Mouse (Mus musculus): ENCODE results near the gene Cpm.
A peak's percentile ranks its signal among the peaks of the same experiment; 100 is the strongest.
"Not testable (repeated sequence)": the region's sequence is repeated elsewhere in the genome, so short reads cannot be mapped to it uniquely, and the experiment has no call there.

Cpm gene

GRCm38 (mm10) chr10:117691389-117691968 is 62.2 kb downstream of the Cpm start:
- no peak for DNase-seq

DNA sequence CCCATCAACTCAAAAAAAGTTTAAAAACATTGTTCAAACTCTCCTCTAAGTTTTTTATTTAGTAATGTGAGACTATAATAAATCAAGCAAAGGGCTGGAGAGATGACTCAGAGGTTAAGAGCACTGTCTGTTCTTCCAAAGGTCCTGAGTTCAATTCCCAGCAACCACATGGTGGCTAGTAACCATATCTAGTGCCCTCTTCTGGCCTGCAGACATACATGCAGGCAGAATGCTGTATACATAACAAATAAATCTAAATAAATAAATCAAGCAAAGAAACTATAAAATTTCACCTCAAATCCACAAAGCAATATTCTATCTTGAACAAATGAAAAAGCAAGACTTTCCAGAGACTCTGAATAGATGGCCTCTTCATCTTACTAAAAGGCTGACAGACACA is 62.9 kb downstream of the Cpm start:
- no peak for DNase-seq

- no peak for DNase-seq
Observed at GRCm38 (mm10) chr10:117692953-117693352, 63.7 kb downstream of the Cpm start.

DNA sequence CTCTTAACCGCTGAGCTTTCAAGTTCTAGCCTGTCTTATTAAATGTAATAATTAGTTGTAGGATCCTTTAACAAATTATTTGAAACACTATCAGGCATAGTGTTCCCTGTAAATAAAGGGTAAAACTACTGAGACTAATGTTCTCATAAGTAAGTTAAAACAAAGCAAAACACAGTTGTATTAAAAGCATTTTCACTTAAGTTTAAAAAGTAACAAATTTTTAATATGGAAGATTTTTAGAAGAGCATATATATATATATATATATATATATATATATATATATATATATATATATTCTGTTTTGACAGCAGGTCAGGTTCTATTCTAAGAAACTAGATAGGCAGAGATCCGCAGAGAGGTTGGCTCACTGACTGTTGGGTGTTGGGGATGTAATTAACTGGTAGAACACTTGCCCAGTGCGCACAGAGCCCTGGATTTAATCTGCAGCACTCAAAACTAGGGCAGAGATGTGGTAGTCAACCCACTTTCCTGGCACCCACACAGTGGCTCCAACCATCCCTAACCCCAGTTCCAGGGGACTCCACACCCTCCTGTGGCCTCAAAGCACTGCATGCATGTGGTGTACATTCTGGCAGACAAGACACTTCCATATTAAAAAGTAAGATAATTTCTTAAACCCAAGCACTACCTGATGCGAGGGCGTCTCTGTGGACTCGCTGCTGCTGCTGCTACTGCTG is 65.1 kb downstream of the Cpm start:
- no peak for DNase-seq

DNA sequence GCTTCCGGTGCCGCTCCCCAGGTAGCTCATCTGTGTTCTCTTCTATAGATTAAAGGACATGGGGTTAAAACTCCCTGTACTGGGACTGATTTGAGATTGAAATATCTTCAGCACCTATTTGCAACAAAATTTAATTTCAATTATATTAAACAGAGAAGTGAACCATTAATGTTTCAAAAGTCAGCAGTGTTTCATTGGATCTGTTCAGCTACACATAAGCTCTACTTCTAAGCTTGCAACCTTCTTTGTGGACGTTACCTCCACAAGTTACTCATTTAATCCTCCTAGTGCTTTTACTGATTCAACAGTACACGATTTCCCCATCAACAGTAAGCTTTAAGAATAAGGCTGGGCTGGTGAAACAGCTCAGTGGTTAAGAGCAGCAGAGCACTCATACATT is 65.7 kb downstream of the Cpm start:
- no peak for DNase-seq

- DNase-seq, result no peak
Observed at GRCm38 (mm10) chr10:117695605-117696004, 66.3 kb downstream of the Cpm start.

DNA sequence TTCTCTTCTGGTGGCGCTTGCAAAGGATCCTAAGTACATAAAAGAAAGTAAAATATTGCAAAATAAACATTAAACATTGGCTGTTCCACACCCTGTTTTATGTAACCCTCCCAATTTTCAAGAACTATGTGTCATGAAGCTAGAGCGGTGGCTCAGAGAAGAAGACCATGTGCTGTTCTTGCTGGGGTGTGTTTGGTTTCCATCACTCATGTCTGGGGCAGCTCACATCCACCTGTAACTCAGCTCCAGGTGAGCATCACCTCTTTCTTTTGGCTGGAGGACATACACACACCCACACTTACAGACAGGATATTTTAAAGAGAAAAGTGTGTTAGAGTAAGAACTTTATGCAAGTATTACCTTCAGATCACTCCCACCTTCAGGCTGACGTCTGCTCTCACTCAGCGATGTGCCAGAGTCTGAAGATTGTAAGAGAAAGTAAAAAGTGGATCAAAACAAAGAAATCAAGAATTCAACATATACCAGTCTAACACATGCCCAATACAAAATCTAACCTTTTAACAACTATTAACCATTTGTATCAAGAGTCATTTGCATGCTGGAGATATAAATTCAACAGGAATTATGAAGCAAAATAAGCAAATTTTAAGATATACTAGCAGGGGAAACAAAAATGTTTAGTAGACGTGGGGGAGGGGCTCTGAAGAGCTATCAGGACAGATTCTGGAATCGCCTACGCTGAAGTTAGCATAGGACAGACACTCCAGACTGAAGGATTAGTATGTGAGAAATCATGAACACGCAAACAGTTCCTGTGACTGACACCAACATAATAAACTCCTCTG is 66.9 kb downstream of the Cpm start:
- no peak for DNase-seq

- no peak for DNase-seq
Observed at GRCm38 (mm10) chr10:117696827-117697560, 67.7 kb downstream of the Cpm start.

DNA sequence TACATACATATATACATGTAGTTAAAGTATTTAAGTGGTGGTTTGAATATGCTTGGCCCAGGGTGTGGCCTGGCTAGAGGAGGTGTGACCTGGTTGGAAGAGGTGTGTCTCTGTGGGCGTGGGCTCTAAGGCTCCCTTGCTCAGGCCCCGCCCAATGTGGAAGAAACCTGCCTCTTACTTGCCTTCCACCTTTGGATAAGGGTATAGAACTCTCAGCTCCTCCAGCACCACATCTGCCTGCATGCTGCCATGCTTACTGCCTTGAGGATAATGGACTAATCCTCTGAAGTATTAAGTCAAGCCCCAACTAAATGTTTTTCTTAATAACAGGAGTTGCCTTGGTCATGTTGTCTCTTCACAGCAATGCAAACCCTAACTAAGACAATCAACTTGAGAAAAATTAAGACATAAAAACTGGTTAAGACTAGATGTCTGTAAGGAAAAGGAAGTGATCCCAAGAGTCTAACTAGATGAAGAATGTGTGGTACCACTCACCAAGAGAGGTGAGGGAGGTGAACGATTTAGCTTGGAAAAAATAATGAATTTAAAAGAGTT is 68.3 kb downstream of the Cpm start:
- DNase-seq, result no peak

DNA sequence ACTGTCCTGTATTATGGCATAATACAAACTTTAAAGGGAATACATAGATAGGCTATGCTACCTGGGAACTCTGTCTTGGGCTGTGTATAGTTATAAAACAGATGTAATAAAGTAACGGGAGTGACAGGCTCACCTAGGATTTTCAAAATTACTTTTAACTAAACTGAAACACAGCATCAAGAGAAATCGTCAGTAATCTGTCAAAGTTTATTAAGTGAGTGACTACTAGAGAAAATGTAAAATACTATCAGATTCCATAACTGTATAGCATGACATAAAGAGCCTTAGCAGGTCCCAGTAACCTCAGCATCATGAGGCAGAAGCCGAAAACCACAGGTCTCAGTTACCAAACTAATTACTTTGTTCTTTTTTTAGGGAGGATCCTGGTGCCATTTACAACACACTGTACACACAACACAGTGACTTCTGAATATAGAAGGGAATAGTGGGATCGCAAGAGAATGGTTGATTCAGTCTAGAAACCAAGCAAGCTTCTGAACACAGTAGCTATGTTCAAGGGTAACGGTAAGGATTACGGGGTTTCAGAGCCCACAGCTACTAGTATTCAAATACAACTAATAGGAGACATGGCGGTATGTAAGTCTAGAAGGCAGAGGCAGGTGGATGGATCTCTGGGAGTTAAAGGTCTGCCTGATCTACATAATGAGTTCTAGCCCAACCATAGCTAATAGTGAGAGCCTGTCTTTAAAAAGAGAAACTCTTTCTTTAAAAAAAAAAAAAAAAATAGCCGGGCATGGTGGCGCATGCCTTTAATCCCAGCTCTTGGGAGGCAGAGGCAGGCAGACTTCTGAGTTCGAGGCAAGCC is 69.2 kb downstream of the Cpm start:
- DNase-seq, result no peak

GRCm38 (mm10) chr10:117699914-117700313 is 70.6 kb downstream of the Cpm start:
- no peak for DNase-seq

- DNase-seq, result no peak
Observed at GRCm38 (mm10) chr10:117700450-117700849, 71.2 kb downstream of the Cpm start.

DNA sequence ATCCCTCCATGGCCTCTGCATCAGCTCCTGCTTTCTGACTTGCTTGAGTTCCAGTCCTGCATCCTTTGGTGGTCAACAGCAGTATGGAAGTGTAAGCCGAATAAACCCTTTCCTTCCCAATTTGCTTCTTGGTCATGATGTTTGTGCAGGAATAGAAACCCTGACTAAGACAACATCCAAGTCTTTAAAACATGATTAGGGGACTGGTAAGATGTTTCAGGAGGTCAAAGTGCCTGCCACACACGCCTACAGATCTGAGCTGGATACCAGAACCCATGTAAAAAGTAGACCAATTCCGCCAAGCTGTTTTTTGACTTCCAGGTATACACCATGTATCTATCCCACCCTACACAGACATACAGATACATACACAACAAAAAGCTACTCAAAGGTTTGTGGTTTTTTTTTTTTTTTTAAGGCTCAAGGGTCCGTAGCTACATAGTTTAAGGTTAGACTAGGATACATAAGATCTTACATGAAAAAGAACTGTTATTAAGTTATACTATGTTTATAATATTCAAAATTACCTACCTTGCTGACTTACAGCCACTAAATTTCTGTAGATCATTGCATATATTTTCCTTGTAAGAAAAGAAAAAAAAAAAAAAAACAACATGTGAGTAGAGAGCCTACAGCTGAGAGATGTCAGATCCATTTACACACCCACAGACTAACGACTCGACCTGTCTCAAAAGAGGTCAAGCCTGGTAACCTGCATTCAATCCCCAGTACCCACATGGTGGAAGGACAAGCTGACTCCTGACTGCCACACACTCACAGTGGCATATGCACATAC is 71.9 kb downstream of the Cpm start:
- no peak for DNase-seq

DNA sequence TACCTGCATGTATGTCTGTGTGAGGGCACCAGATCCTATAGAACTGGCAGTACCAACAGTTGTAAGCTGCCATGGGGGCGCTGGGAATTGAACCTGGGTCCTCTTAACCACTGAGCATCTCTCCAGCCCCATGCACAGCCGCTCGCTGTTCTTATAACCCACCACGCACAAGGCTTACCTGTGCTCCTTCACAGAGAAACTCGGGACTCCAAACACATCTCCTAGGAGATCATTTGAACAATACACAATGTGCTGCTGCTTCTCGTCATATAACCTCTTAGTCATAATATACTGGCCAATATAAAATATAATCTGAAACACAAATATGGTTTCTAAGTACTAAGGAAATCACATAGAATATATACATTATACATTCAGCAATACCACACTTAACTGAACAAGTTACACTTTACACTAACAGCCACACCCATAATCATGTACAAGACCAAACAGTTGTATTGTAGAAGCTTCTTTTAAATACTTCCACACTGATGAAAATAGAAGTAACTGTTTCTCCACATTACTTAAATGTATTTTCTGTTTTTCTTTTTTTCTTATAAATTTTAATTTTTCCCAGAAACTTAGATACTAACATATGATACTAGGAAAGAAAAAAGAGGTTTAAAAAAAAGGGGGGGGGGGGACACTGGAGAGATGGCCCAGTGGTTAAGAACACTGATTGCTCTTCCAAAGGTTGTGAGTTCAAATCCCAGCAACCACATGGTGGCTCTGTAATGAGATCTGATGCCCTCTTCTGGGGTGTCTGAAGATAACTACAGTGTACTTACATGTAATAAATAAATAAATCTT is 72.9 kb downstream of the Cpm start:
- no peak for DNase-seq

GRCm38 (mm10) chr10:117703506-117703905 is 74.2 kb downstream of the Cpm start:
- DNase-seq, result peak in 1 of 2 experiments; percentile 27

GRCm38 (mm10) chr10:117704314-117704963 is 75.1 kb downstream of the Cpm start:
- not testable (repeated sequence) for DNase-seq

- DNase-seq, result no peak
Observed at GRCm38 (mm10) chr10:117704964-117705335, 75.7 kb downstream of the Cpm start.

DNA sequence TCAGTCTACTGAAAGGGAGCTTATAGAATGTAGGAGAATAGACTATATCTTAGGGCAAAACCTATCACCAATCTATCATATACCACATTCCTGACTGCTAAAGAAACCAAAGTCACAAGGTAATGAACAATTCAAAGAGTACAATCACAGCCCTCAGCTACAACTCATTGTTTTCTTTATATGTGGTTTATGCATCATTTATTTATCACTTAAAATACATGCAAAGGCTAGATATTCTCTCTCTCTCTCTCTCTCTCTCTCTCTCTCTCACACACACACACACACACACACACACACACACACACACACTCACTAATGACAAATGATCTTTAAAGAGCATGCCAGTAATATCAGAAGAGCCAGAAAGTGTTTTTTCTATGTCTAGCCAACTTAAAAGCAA is 76.5 kb downstream of the Cpm start:
- no peak for DNase-seq

GRCm38 (mm10) chr10:117706440-117706839 is 77.1 kb downstream of the Cpm start:
- DNase-seq, result no peak
